34 mouse cellular contexts compared by ENCODE assay signal in genomic region chrX:53728967-53729366, GRCm38 (mm10). TPM values are rescaled to one million over a fixed set of nuclear protein-coding genes. Genes with fewer than 3 reads are reported as not detected.
DNase-seq lines count a peak whose midpoint lies in the region; ATAC-seq lines count a peak whose summit lies in the region.
"Had no signal": no experiment of that assay in that cellular context is flagged by ENCODE, and none has a peak within 500 bp of the region (broad histone marks: within the 10 kb centered on the region; RNA-seq: fewer than 3 reads in every experiment).

No protein-coding gene starts in this region.

- H3K36me3 ChIP-seq in limb, embryonic 10.5 days = no peaks in the 10 kb centered on the region
- H3K36me3 ChIP-seq: heart, embryonic 10.5 days; heart, embryonic 13.5 days had no signal

- ATAC-seq in granulocyte monocyte progenitor cell, adult 5-6 weeks (replicated peaks; ENCODE audit: poor library complexity, severe bottlenecking) = peak; percentile 56
- ATAC-seq: activated CD4-positive, CD25-positive, alpha-beta regulatory T cell, adult 4 months; CD4-positive, CD25-positive, alpha-beta regulatory T cell, adult 4 months; forebrain, embryonic 14.5 days; forebrain, postnatal 0 days; hindbrain, postnatal 0 days; inflammation-experienced regulatory T-cells, adult 6 months had no signal

- H3K9me3 ChIP-seq in limb, embryonic 10.5 days (replicated peaks) = no peaks in the 10 kb centered on the region
- H3K9me3 ChIP-seq: heart, embryonic 10.5 days; heart, embryonic 13.5 days had no signal

- 82% methylated on average over 2 of the region's 2 CpGs for WGBS in limb, embryonic 10.5 days

- H3K27ac ChIP-seq in limb, embryonic 10.5 days = no peak overlapping the region
- H3K27ac ChIP-seq: heart, adult 2 months; heart, embryonic 10.5 days; heart, embryonic 13.5 days; hindbrain, embryonic 14.5 days; hindbrain, postnatal 0 days had no signal

- H3K4me1 ChIP-seq in limb, embryonic 10.5 days = no peaks in the 10 kb centered on the region
- H3K4me1 ChIP-seq: heart, embryonic 10.5 days; heart, embryonic 13.5 days had no signal

- peak; percentile 22 for DNase-seq in 3134 (ENCODE audit: extremely low read depth, insufficient read length, low spot score)
- DNase-seq in 3T3-L1 (ENCODE audit: low read depth, low spot score) = peak; percentile 48
- DNase-seq in spleen, postnatal 10 days (ENCODE audit: low spot score in 2 of 2) = no peak
- DNase-seq in thymus, postnatal 25 days = no peak
- DNase-seq in limb, embryonic 10.5 days (ENCODE audit: low spot score) = no peak
- DNase-seq: adrenal gland, adult 8-10 months; adrenal gland, postnatal 36 days; cerebellum, adult 18-20 months; cerebellum, adult 9-10 months; cerebellum, postnatal 14 days; forebrain, postnatal 0 days; gastrocnemius, postnatal 25 days; heart, adult 2 months; heart, postnatal 14 days; heart, postnatal 4 days had no signal

- no peaks in the 10 kb centered on the region for H3K27me3 ChIP-seq in limb, embryonic 10.5 days (ENCODE audit: low read depth, poor library complexity, severe bottlenecking)
- H3K27me3 ChIP-seq: heart, embryonic 13.5 days had no signal

- H3K4me3 ChIP-seq in limb, embryonic 10.5 days = no peak overlapping the region
- H3K4me3 ChIP-seq: heart, adult 2 months; heart, embryonic 10.5 days; heart, embryonic 13.5 days had no signal

RNA-seq across cellular contexts. Expression of gene 4930502E18Rik, which starts 4.3 kb away (rescaled TPM):
- not detected in 2 replicates for total RNA-seq in granulocyte monocyte progenitor cell, adult 5-6 weeks (2014; fragmentation: Nextera tagmentation)
- total RNA-seq in granulocyte monocyte progenitor cell, adult 5-6 weeks (2017) = not detected in 2 replicates
- 0.26 TPM in 1 of 2 replicates, not detected in the other for polyA plus RNA-seq in limb, embryonic 10.5 days (2016; fragmentation: Nextera tagmentation; extraction: Ambion mirVana)
- total RNA-seq: adrenal gland, postnatal 36 days; gastrocnemius, adult 8-10 months; gastrocnemius, postnatal 25 days; heart, adult 2 months; heart, postnatal 14 days; heart, postnatal 4 days; hindbrain, postnatal 0 days; MEL had no signal
- polyA plus RNA-seq: activated CD4-positive, CD25-positive, alpha-beta regulatory T cell, adult 4 months; CD4-positive, CD25-positive, alpha-beta regulatory T cell, adult 4 months; embryonic facial prominence, embryonic 14.5 days; gonadal fat pad, adult 2 months; heart, adult 2 months; hindbrain, embryonic 11.5 days; inflammation-experienced regulatory T-cells, adult 6 months had no signal

RNA-seq across cellular contexts. Expression of gene 1700013H16Rik, which starts 28.7 kb away (rescaled TPM):
- not detected in 2 replicates for total RNA-seq in granulocyte monocyte progenitor cell, adult 5-6 weeks (2014; fragmentation: Nextera tagmentation)
- total RNA-seq in granulocyte monocyte progenitor cell, adult 5-6 weeks (2017) = not detected in 2 replicates
- polyA plus RNA-seq in limb, embryonic 10.5 days (2016; fragmentation: Nextera tagmentation; extraction: Ambion mirVana) = not detected in 2 replicates
- total RNA-seq: adrenal gland, adult 8-10 months; adrenal gland, postnatal 36 days; forebrain, postnatal 0 days; gastrocnemius, adult 8-10 months; gastrocnemius, postnatal 25 days; heart, adult 2 months; heart, postnatal 14 days; heart, postnatal 4 days; hindbrain, postnatal 0 days; MEL had no signal
- polyA plus RNA-seq: activated CD4-positive, CD25-positive, alpha-beta regulatory T cell, adult 4 months; C2C12; CD4-positive, CD25-positive, alpha-beta regulatory T cell, adult 4 months; embryonic facial prominence, embryonic 14.5 days; forebrain, embryonic 11.5 days; forebrain, embryonic 14.5 days; forebrain, postnatal 0 days; frontal cortex, adult 2 months; gonadal fat pad, adult 2 months; heart, adult 2 months; heart, embryonic 10.5 days; heart, embryonic 13.5 days; heart, embryonic 16.5 days; hindbrain, embryonic 11.5 days; hindbrain, embryonic 14.5 days; hindbrain, postnatal 0 days; inflammation-experienced regulatory T-cells, adult 6 months had no signal

RNA-seq across cellular contexts. Expression of gene Zfp36l3, which starts 47.2 kb away (rescaled TPM):
- total RNA-seq in granulocyte monocyte progenitor cell, adult 5-6 weeks (2014; fragmentation: Nextera tagmentation) = not detected in 2 replicates
- total RNA-seq in granulocyte monocyte progenitor cell, adult 5-6 weeks (2017) = not detected in 2 replicates
- polyA plus RNA-seq in limb, embryonic 10.5 days (2016; fragmentation: Nextera tagmentation; extraction: Ambion mirVana) = not detected in 2 replicates
- total RNA-seq: adrenal gland, adult 8-10 months; adrenal gland, postnatal 36 days; gastrocnemius, adult 8-10 months; gastrocnemius, postnatal 25 days; heart, adult 2 months; heart, postnatal 14 days; heart, postnatal 4 days; hindbrain, postnatal 0 days had no signal
- polyA plus RNA-seq: activated CD4-positive, CD25-positive, alpha-beta regulatory T cell, adult 4 months; CD4-positive, CD25-positive, alpha-beta regulatory T cell, adult 4 months; embryonic facial prominence, embryonic 11.5 days; embryonic facial prominence, embryonic 14.5 days; forebrain, embryonic 11.5 days; forebrain, embryonic 14.5 days; forebrain, postnatal 0 days; gonadal fat pad, adult 2 months; heart, adult 2 months; heart, embryonic 10.5 days; heart, embryonic 13.5 days; heart, embryonic 16.5 days; hindbrain, embryonic 11.5 days; hindbrain, embryonic 14.5 days; hindbrain, postnatal 0 days; inflammation-experienced regulatory T-cells, adult 6 months had no signal

RNA-seq across cellular contexts. Expression of gene Rtl8b, which starts 58.8 kb away (rescaled TPM):
- 14.0 and 17.1 TPM in 2 replicates for total RNA-seq in granulocyte monocyte progenitor cell, adult 5-6 weeks (2014; fragmentation: Nextera tagmentation)
- total RNA-seq in granulocyte monocyte progenitor cell, adult 5-6 weeks (2017) = 2.8 and 3.4 TPM in 2 replicates
- 42.8 and 44.0 TPM in 2 replicates for polyA plus RNA-seq in limb, embryonic 10.5 days (2016; fragmentation: Nextera tagmentation; extraction: Ambion mirVana)
- total RNA-seq: MEL had no signal

Comparison
In these comparisons a context has a peak if more than half of its experiments do, and no peak if none do; other contexts are left out.
1. DNase-seq: peak in 3134 (single experiment) and 3T3-L1 (single experiment); none in spleen, postnatal 10 days (0 of 2), thymus, postnatal 25 days (single experiment) and limb, embryonic 10.5 days (single experiment).